Mouse (Mus musculus) small intestine, adult 2 months (tissue): Measurements from ENCODE around the gene Rtkn. TPM values are rescaled to one million over a fixed set of nuclear protein-coding genes. Genes with fewer than 3 reads are reported as not detected.
A peak's percentile ranks its signal among the peaks of the same experiment; 100 is the strongest.

ENCODE experiments used
- H3K27ac ChIP-seq: fragments of 200-500 bp; 2 replicates; pipeline ENCODE4 v1.5.1; 2012; ENCODE audit warnings: low read depth, low read length, control low read depth, inconsistent platforms; ENCODE audit not compliant: insufficient read depth
- H3K27me3 ChIP-seq: fragments of 200-500 bp; 2 replicates; pipeline ENCODE4 v1.6.1; 2012; ENCODE audit warnings: mild to moderate bottlenecking, moderate library complexity, low read length, inconsistent platforms; ENCODE audit not compliant: control insufficient read depth, insufficient read depth
- H3K36me3 ChIP-seq: fragments of 200-500 bp; 2 replicates; pipeline ENCODE4 v1.6.1; 2012; ENCODE audit warnings: mild to moderate bottlenecking, low read length, control low read depth, inconsistent platforms; ENCODE audit not compliant: control insufficient read depth, insufficient read depth
- H3K4me1 ChIP-seq: fragments of 200-500 bp; 2 replicates; pipeline ENCODE4 v1.6.1; 2012; ENCODE audit warnings: low read length, inconsistent platforms, mixed read lengths; ENCODE audit not compliant: control insufficient read depth, insufficient read depth, insufficient read length
- H3K4me3 ChIP-seq: fragments of 200-500 bp; 2 replicates; pipeline ENCODE4 v1.5.1; 2012; ENCODE audit warnings: low read depth, mild to moderate bottlenecking, control low read depth, inconsistent platforms, low read length, moderate library complexity
- CTCF ChIP-seq: fragments of 200-500 bp; IDR thresholded peaks from 2 replicates; pipeline ENCODE4 v1.5.1; 2012; ENCODE audit warnings: low read depth, mild to moderate bottlenecking, control low read depth, inconsistent platforms, low read length, moderate library complexity, mixed read lengths; ENCODE audit not compliant: insufficient replicate concordance, insufficient read length; ENCODE audit errors: extremely low read depth
- POLR2A ChIP-seq: fragments of 200-500 bp; IDR thresholded peaks from 2 replicates; pipeline ENCODE4 v1.6.1; 2012; ENCODE audit warnings: low read depth, mild to moderate bottlenecking, control low read depth, inconsistent platforms, low read length, moderate library complexity
- WGBS: fragments of 180-500 bp; shearing (Covaris S2); methylation state at CpG from one replicate; pipeline ENCODE4 v1.1.7; 2018; 5-methylcytosine and 5-hydroxymethylcytosine counted together
- polyA plus RNA-seq: library from polyadenylated mRNA; depleted of rRNA; stranded (reverse); fragments of >200 nt; gene quantifications from 2 replicates; pipeline ENCODE4 v1.2.3, GENCODE M21; 2012

Rtkn gene
- polyA plus RNA-seq, 1 experiment, result 179 TPM

GRCm38 (mm10) chr6:83124851-83125312 lies 10.4 kb upstream of the Rtkn start:
- H3K4me1 ChIP-seq, result peaks cover 13% of the 10 kb centered on the region
- H3K36me3 ChIP-seq, result no peaks in the 10 kb centered on the region
- H3K27me3 ChIP-seq, result no peaks in the 10 kb centered on the region
- no peak for TF ChIP-seq CTCF
- TF ChIP-seq POLR2A, result peak; percentile 83
- H3K27ac ChIP-seq, result peak overlapping the region; percentile 17; the same call in 1 of the 2 replicates
- under 1% methylated on average over 30 of the region's 30 CpGs for WGBS
- peak overlapping the region; percentile 74 for H3K4me3 ChIP-seq

- 37% methylated on average over 5 of the region's 5 CpGs for WGBS
- TF ChIP-seq CTCF, result no peak
- no peak for TF ChIP-seq POLR2A
- Histone ChIP-seq H3K4me3 (peak within 1 kb of the TSS; percentile 74), H3K36me3 (no peaks in the 10 kb centered on the region), H3K27me3 (no peaks in the 10 kb centered on the region), H3K4me1 (peaks cover 9% of the 10 kb centered on the region), H3K27ac (peak within 1 kb of the TSS; percentile 17; the same call in 1 of the 2 replicates)
These were observed 9.9 kb upstream of the Rtkn start, which contains the start of gene Ino80b for GRCm38 (mm10) chr6:83125331-83125730. Gene Ino80b (minus strand): TSS chr6:83125431.

- Histone ChIP-seq H3K36me3 (no peaks in the 10 kb centered on the region), H3K4me1 (peaks cover 12% of the 10 kb centered on the region; the same call in 1 of the 2 replicates), H3K4me3 (no peak overlapping the region), H3K27me3 (no peaks in the 10 kb centered on the region), H3K27ac (no peak overlapping the region)
- TF ChIP-seq CTCF, result no peak
- TF ChIP-seq POLR2A, result no peak
- WGBS, result 93% methylated on average over 5 of the region's 5 CpGs
These were observed 7.8 kb upstream of the Rtkn start for GRCm38 (mm10) chr6:83127419-83127818.

GRCm38 (mm10) chr6:83131469-83132034 lies 3.7 kb upstream of the Rtkn start:
- Histone ChIP-seq H3K27ac (peak overlapping the region; percentile 97), H3K4me3 (no peak overlapping the region), H3K4me1 (peaks cover 21% of the 10 kb centered on the region), H3K36me3 (no peaks in the 10 kb centered on the region), H3K27me3 (no peaks in the 10 kb centered on the region)
- TF ChIP-seq CTCF, result no peak
- 12% methylated on average over 6 of the region's 6 CpGs for WGBS

GRCm38 (mm10) chr6:83132176-83132919 lies 2.9 kb upstream of the Rtkn start:
- TF ChIP-seq POLR2A, result no peak
- no peak for TF ChIP-seq CTCF
- H3K4me3 ChIP-seq, result no peak overlapping the region
- H3K4me1 ChIP-seq, result peaks cover 21% of the 10 kb centered on the region
- no peaks in the 10 kb centered on the region for H3K36me3 ChIP-seq
- H3K27ac ChIP-seq, result peak overlapping the region; percentile 97
- 42% methylated on average over 9 of the region's 9 CpGs for WGBS
- no peaks in the 10 kb centered on the region for H3K27me3 ChIP-seq

GRCm38 (mm10) chr6:83134226-83134625 lies 1.0 kb upstream of the Rtkn start:
- Histone ChIP-seq H3K27ac (peak overlapping the region; percentile 93), H3K36me3 (peaks cover 2% of the 10 kb centered on the region; the same call in 1 of the 2 replicates), H3K4me1 (peaks cover 27% of the 10 kb centered on the region), H3K4me3 (no peak overlapping the region), H3K27me3 (no peaks in the 10 kb centered on the region)
- TF ChIP-seq CTCF, result no peak
- no peak for TF ChIP-seq POLR2A
- WGBS, result 39% methylated on average over 3 of the region's 3 CpGs

- H3K27ac ChIP-seq, result peak overlapping the region; percentile 93
These were observed 403 bp downstream of the Rtkn start for GRCm38 (mm10) chr6:83135571-83136161.

More at GRCm38 (mm10) chr6:83135571-83136161, 403 bp downstream of the Rtkn start:
- peak overlapping the region; percentile 83 for H3K4me3 ChIP-seq
- TF ChIP-seq CTCF, result no peak
- TF ChIP-seq POLR2A, result peak; percentile 39
- no peaks in the 10 kb centered on the region for H3K27me3 ChIP-seq
- H3K36me3 ChIP-seq, result peaks cover 6% of the 10 kb centered on the region; the same call in 1 of the 2 replicates
- H3K4me1 ChIP-seq, result peaks cover 27% of the 10 kb centered on the region
- WGBS, result 3% methylated on average over 37 of the region's 37 CpGs
